Mouse (Mus musculus) erythroblast, embryonic 14.5 days (primary cell): ENCODE measurements around the gene Tmem33.

Source experiments
- GATA1 ChIP-seq: IDR thresholded peaks from 2 replicates; pipeline ENCODE4 v1.6.1; 2012; ENCODE audit warnings: low read length, inconsistent platforms, mixed read lengths
- TAL1 ChIP-seq: IDR thresholded peaks from 3 replicates; pipeline ENCODE4 v1.6.1; 2012; ENCODE audit warnings: low read length, inconsistent platforms, mixed read lengths

DNA sequence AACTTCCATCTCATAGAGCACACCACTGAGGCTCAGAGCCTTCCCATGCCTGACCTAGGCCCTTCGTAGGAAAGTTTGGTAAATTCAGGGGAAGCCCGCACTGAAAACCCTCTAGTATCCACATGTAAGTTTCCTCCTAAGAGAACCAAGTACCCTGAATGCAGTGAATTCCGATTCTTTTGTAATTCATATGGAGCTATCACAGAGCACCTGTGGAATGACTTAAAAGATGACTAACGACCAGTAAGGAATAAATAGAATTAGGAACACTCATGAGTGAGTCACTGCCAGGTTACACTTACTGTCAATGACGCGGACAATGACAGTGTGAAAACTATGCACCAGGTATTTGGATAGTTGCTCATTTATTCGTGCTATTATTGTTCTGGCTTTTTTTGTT, 34.6 kb upstream of the Tmem33 start:
- no peak for TF ChIP-seq TAL1
- no peak for TF ChIP-seq GATA1
